Mouse (Mus musculus) left cerebral cortex, postnatal 25 days (tissue): ENCODE data around the gene Olfr172. TPM values are rescaled to one million over a fixed set of nuclear protein-coding genes. Genes with fewer than 3 reads are reported as not detected.
A peak's percentile ranks its signal among the peaks of the same experiment; 100 is the strongest.

Source experiments
- DNase-seq, 2 experiments: peaks; one replicate each; pipeline ENCODE4 v3.0.0; 2022; ENCODE audit warnings: low spot score in 2 of 2, mixed read lengths in 1 of 2
- intact Hi-C: fragments of 180-260 bp; cut with DNase I; formaldehyde crosslinking; loops from one replicate; pipeline ENCODE4 v1.15.1; 2025
- total RNA-seq, 2 experiments: library from RNA; stranded (reverse); gene quantifications; 2 replicates each; pipeline ENCODE4 v1.2.3; 2021

The Olfr172 gene
- not detected for total RNA-seq

GRCm38 (mm10) chr16:58763076-58763475, at the start of gene Olfr172:
Gene Olfr172, minus strand, starts transcription at chr16:58763176.
- no peak for DNase-seq
- intact Hi-C loops = no loop called here

- intact Hi-C loops = no loop called here
Observed at GRCm38 (mm10) chr16:58800168-58800567, 37.2 kb upstream of the Olfr172 start, which contains the start of gene Olfr173. Gene Olfr173, minus strand, starts transcription at chr16:58800268.

GRCm38 (mm10) chr16:58756191-58756590, 6.8 kb downstream of the Olfr172 start:
- intact Hi-C loops = no loop called here
- DNase-seq = no peak

More at GRCm38 (mm10) chr16:58800168-58800567, 37.2 kb upstream of the Olfr172 start, which contains the start of gene Olfr173:
- no peak for DNase-seq

GRCm38 (mm10) chr16:58751314-58751713, 11.7 kb downstream of the Olfr172 start:
- intact Hi-C loops = no loop called here
- DNase-seq = no peak

- intact Hi-C loops = no loop called here
- DNase-seq = no peak
Observed at GRCm38 (mm10) chr16:58746715-58747114, 16.3 kb downstream of the Olfr172 start.

- no peak for DNase-seq
- intact Hi-C loops = no loop called here
Observed at GRCm38 (mm10) chr16:58740751-58741150, 22.2 kb downstream of the Olfr172 start.

GRCm38 (mm10) chr16:58738800-58739199, 24.2 kb downstream of the Olfr172 start:
- intact Hi-C loops = no loop called here
- no peak for DNase-seq

GRCm38 (mm10) chr16:58738205-58738604, 24.8 kb downstream of the Olfr172 start:
- intact Hi-C loops = no loop called here
- no peak for DNase-seq

- intact Hi-C loops = loop anchor here (1.0 kb wide), 1 partner anchor 58 kb away; the partner anchor contains the start of gene Cpox
- DNase-seq = peak; percentile 53 to 62
Observed at GRCm38 (mm10) chr16:58728176-58728671, 34.8 kb downstream of the Olfr172 start.

- peak; percentile 89 to 98 for DNase-seq
- intact Hi-C loops = loop anchor here (1.0 kb wide), 1 partner anchor 57 kb away; the partner anchor contains the start of gene Cpox
Observed at GRCm38 (mm10) chr16:58727477-58728131, 35.4 kb downstream of the Olfr172 start, which contains the start of gene Cldnd1. Gene Cldnd1, plus strand, starts transcription at chr16:58727910.

GRCm38 (mm10) chr16:58726680-58727476, 36.1 kb downstream of the Olfr172 start:
- intact Hi-C loops = no loop called here
- no peak for DNase-seq

- intact Hi-C loops = no loop called here
- no peak for DNase-seq
Observed at GRCm38 (mm10) chr16:58722292-58722691, 40.7 kb downstream of the Olfr172 start.

- intact Hi-C loops = no loop called here
Observed at GRCm38 (mm10) chr16:58718666-58719120, 44.3 kb downstream of the Olfr172 start, which contains the start of gene Gpr15. Gene Gpr15, minus strand, starts transcription at chr16:58719070.

GRCm38 (mm10) chr16:58715018-58715417, 48.0 kb downstream of the Olfr172 start:
- intact Hi-C loops = no loop called here
- DNase-seq = peak in 1 of 2 experiments; percentile 54

More at GRCm38 (mm10) chr16:58718666-58719120, 44.3 kb downstream of the Olfr172 start, which contains the start of gene Gpr15:
- DNase-seq = no peak

GRCm38 (mm10) chr16:58713128-58713527, 49.8 kb downstream of the Olfr172 start:
- DNase-seq = no peak
- intact Hi-C loops = no loop called here

GRCm38 (mm10) chr16:58712221-58712620, 50.8 kb downstream of the Olfr172 start:
- DNase-seq = no peak
- intact Hi-C loops = no loop called here
